Mouse (Mus musculus) CH12.LX (cell line): ENCODE results near the gene Marveld2.

Experiments used
- POLR2A ChIP-seq: IDR thresholded peaks from 2 replicates; pipeline ENCODE4 v1.6.1; 2011; ENCODE audit warnings: low read depth, mild to moderate bottlenecking, improper control_type of control experiment, low read length
- ZMIZ1 ChIP-seq: IDR thresholded peaks from 2 replicates; pipeline ENCODE4 v1.6.1; 2012; ENCODE audit warnings: low read depth, mild to moderate bottlenecking, inconsistent platforms, low read length, improper control_type of control experiment

GRCm38 (mm10) chr13:100552009-100552368 lies 64.8 kb downstream of the Marveld2 start:
- TF ChIP-seq POLR2A (no peak), ZMIZ1 (no peak)
